Mouse (Mus musculus) hindbrain, embryonic 13.5 days (tissue): ENCODE results near the gene P4ha1. TPM values are rescaled to one million over a fixed set of nuclear protein-coding genes. Genes with fewer than 3 reads are reported as not detected.
A peak's percentile ranks its signal among the peaks of the same experiment; 100 is the strongest.
"Not testable (repeated sequence)": the region's sequence is repeated elsewhere in the genome, so short reads cannot be mapped to it uniquely, and the experiment has no call there.

Experiments used
- ATAC-seq: fragments of 200-750 bp; cut with Nextera tagmentation; 2 replicates; pipeline ENCODE4 v1.8.0; 2017; ENCODE audit warnings: moderate TSS enrichment; ENCODE audit not compliant: low FRiP score
- H3K27ac ChIP-seq: fragments of 300-500 bp; sonication (generic); 2 replicates; pipeline ENCODE4 v1.5.1; 2015; ENCODE audit warnings: inconsistent platforms, mild to moderate bottlenecking, moderate library complexity
- H3K27me3 ChIP-seq: fragments of 300-500 bp; sonication (generic); 2 replicates; pipeline ENCODE4 v1.6.1; 2015; ENCODE audit warnings: mild to moderate bottlenecking, inconsistent platforms
- H3K36me3 ChIP-seq: fragments of 300-500 bp; sonication (generic); 2 replicates; pipeline ENCODE4 v1.6.1; 2015; ENCODE audit warnings: mild to moderate bottlenecking, inconsistent platforms
- H3K4me1 ChIP-seq: fragments of 300-500 bp; sonication (generic); replicated peaks from 2 replicates; pipeline ENCODE4 v1.6.1; 2015; ENCODE audit warnings: inconsistent platforms
- H3K4me2 ChIP-seq: fragments of 300-500 bp; sonication (generic); 2 replicates; pipeline ENCODE4 v1.6.1; 2015; ENCODE audit warnings: inconsistent platforms, mild to moderate bottlenecking, moderate library complexity
- H3K4me3 ChIP-seq: fragments of 300-500 bp; sonication (generic); 2 replicates; pipeline ENCODE4 v1.5.1; 2015; ENCODE audit warnings: mild to moderate bottlenecking, inconsistent platforms
- H3K9ac ChIP-seq: fragments of 300-500 bp; sonication (generic); 2 replicates; pipeline ENCODE4 v1.6.1; 2015; ENCODE audit warnings: mild to moderate bottlenecking, inconsistent platforms
- H3K9me3 ChIP-seq: fragments of 300-500 bp; sonication (generic); 2 replicates; pipeline ENCODE4 v1.6.1; 2016; ENCODE audit warnings: inconsistent platforms
- WGBS: fragments of 180-500 bp; shearing (Covaris S2); methylation state at CpG from one replicate; pipeline ENCODE4 v1.1.7; 2015; 5-methylcytosine and 5-hydroxymethylcytosine counted together
- polyA plus RNA-seq: library from polyadenylated mRNA; unstranded; fragments of >200 nt; fragmentation: Nextera tagmentation; extraction: Ambion mirVana; gene quantifications from 2 replicates; pipeline ENCODE4 v1.2.1, GENCODE M21; 2015

P4ha1 gene
- polyA plus RNA-seq, 1 experiment from 2014 or later: 29.9 TPM

- no peak overlapping the region for H3K27ac ChIP-seq
- no peak for ATAC-seq
- no peaks in the 10 kb centered on the region for H3K9me3 ChIP-seq
Measured at GRCm38 (mm10) chr10:59295241-59295811, 27.8 kb upstream of the P4ha1 start.

GRCm38 (mm10) chr10:59296261-59296660 is 26.8 kb upstream of the P4ha1 start:
- WGBS: 40% methylated on average over 5 of the region's 5 CpGs
- no peaks in the 10 kb centered on the region for H3K36me3 ChIP-seq
- no peaks in the 10 kb centered on the region for H3K9me3 ChIP-seq
- H3K27me3 ChIP-seq: no peaks in the 10 kb centered on the region
- no peak overlapping the region for H3K27ac ChIP-seq
- peak; percentile 58 for ATAC-seq
- no peaks in the 10 kb centered on the region for H3K4me1 ChIP-seq
- H3K9ac ChIP-seq: no peak overlapping the region
- H3K4me3 ChIP-seq: no peak overlapping the region
- H3K4me2 ChIP-seq: no peak overlapping the region

More at GRCm38 (mm10) chr10:59295241-59295811, 27.8 kb upstream of the P4ha1 start:
- WGBS: 71% methylated on average over 8 of the region's 8 CpGs
- Histone ChIP-seq H3K27me3 (no peaks in the 10 kb centered on the region), H3K4me3 (no peak overlapping the region), H3K4me2 (no peak overlapping the region), H3K9ac (no peak overlapping the region), H3K36me3 (no peaks in the 10 kb centered on the region), H3K4me1 (no peaks in the 10 kb centered on the region)

- not testable (repeated sequence) for H3K27me3 ChIP-seq, H3K27ac ChIP-seq, H3K36me3 ChIP-seq, H3K4me1 ChIP-seq, ATAC-seq, H3K4me2 ChIP-seq, H3K9ac ChIP-seq, H3K4me3 ChIP-seq, H3K9me3 ChIP-seq
- 96% methylated on average over 12 of the region's 12 CpGs for WGBS
Measured at GRCm38 (mm10) chr10:59302671-59303070, 20.4 kb upstream of the P4ha1 start.

- Histone ChIP-seq H3K4me1 (no peaks in the 10 kb centered on the region), H3K27ac (no peak overlapping the region), H3K9ac (no peak overlapping the region), H3K9me3 (peaks cover 3% of the 10 kb centered on the region; the same call in 1 of the 2 replicates), H3K4me3 (no peak overlapping the region), H3K27me3 (no peaks in the 10 kb centered on the region), H3K4me2 (no peak overlapping the region), H3K36me3 (no peaks in the 10 kb centered on the region)
- ATAC-seq: no peak
- WGBS: 52% methylated on average over 3 of the region's 3 CpGs
Measured at GRCm38 (mm10) chr10:59308993-59309715, 13.9 kb upstream of the P4ha1 start.

GRCm38 (mm10) chr10:59310124-59310523 is 13.0 kb upstream of the P4ha1 start:
- ATAC-seq: no peak
- Histone ChIP-seq H3K27me3 (no peaks in the 10 kb centered on the region), H3K9ac (no peak overlapping the region), H3K4me1 (no peaks in the 10 kb centered on the region), H3K27ac (no peak overlapping the region), H3K36me3 (no peaks in the 10 kb centered on the region), H3K4me2 (no peak overlapping the region), H3K4me3 (no peak overlapping the region), H3K9me3 (peaks cover 3% of the 10 kb centered on the region; the same call in 1 of the 2 replicates)
- 76% methylated on average over 2 of the region's 2 CpGs for WGBS

GRCm38 (mm10) chr10:59310691-59311457 is 12.2 kb upstream of the P4ha1 start:
- WGBS: 77% methylated on average over 6 of the region's 6 CpGs
- no peak for ATAC-seq
- H3K27ac ChIP-seq: no peak overlapping the region

GRCm38 (mm10) chr10:59311881-59312280 is 11.2 kb upstream of the P4ha1 start:
- no peak overlapping the region for H3K9ac ChIP-seq
- no peak for ATAC-seq
- no peak overlapping the region for H3K27ac ChIP-seq
- H3K4me1 ChIP-seq: no peaks in the 10 kb centered on the region
- H3K4me2 ChIP-seq: no peak overlapping the region
- H3K4me3 ChIP-seq: no peak overlapping the region
- peaks cover 3% of the 10 kb centered on the region; the same call in 1 of the 2 replicates for H3K9me3 ChIP-seq
- H3K27me3 ChIP-seq: no peaks in the 10 kb centered on the region
- H3K36me3 ChIP-seq: no peaks in the 10 kb centered on the region
- 90% methylated on average over 5 of the region's 5 CpGs for WGBS

More at GRCm38 (mm10) chr10:59310691-59311457, 12.2 kb upstream of the P4ha1 start:
- H3K4me3 ChIP-seq: no peak overlapping the region
- H3K9me3 ChIP-seq: peaks cover 3% of the 10 kb centered on the region; the same call in 1 of the 2 replicates
- H3K27me3 ChIP-seq: no peaks in the 10 kb centered on the region
- no peak overlapping the region for H3K4me2 ChIP-seq
- H3K36me3 ChIP-seq: no peaks in the 10 kb centered on the region
- H3K9ac ChIP-seq: no peak overlapping the region
- no peaks in the 10 kb centered on the region for H3K4me1 ChIP-seq

- H3K9ac ChIP-seq: no peak overlapping the region
- H3K27ac ChIP-seq: no peak overlapping the region
- H3K36me3 ChIP-seq: no peaks in the 10 kb centered on the region
- no peak for ATAC-seq
- no peak overlapping the region for H3K4me3 ChIP-seq
- H3K9me3 ChIP-seq: no peaks in the 10 kb centered on the region
- peaks cover 21% of the 10 kb centered on the region for H3K4me1 ChIP-seq
- no peaks in the 10 kb centered on the region for H3K27me3 ChIP-seq
- 96% methylated on average over 3 of the region's 3 CpGs for WGBS
- H3K4me2 ChIP-seq: no peak overlapping the region
Measured at GRCm38 (mm10) chr10:59321112-59321511, 2.0 kb upstream of the P4ha1 start.

- Histone ChIP-seq H3K4me1 (peaks cover 22% of the 10 kb centered on the region), H3K27ac (peak overlapping the region; percentile 97), H3K27me3 (no peaks in the 10 kb centered on the region), H3K36me3 (no peaks in the 10 kb centered on the region), H3K9me3 (no peaks in the 10 kb centered on the region), H3K4me3 (no peak overlapping the region), H3K9ac (peak overlapping the region; percentile 63; the same call in 1 of the 2 replicates), H3K4me2 (peak overlapping the region; percentile 89)
- WGBS: 59% methylated on average over 4 of the region's 4 CpGs
- ATAC-seq: no peak
Measured at GRCm38 (mm10) chr10:59322271-59322670, 825 bp upstream of the P4ha1 start.

- ATAC-seq: peak; percentile 88
- H3K27me3 ChIP-seq: no peaks in the 10 kb centered on the region
- peak overlapping the region; percentile 89 for H3K4me2 ChIP-seq
- no peaks in the 10 kb centered on the region for H3K9me3 ChIP-seq
- peak overlapping the region; percentile 91 for H3K9ac ChIP-seq
- H3K27ac ChIP-seq: peak overlapping the region; percentile 97
- H3K4me1 ChIP-seq: peaks cover 22% of the 10 kb centered on the region
- under 1% methylated on average over 49 of the region's 49 CpGs for WGBS
- no peaks in the 10 kb centered on the region for H3K36me3 ChIP-seq
- H3K4me3 ChIP-seq: peak overlapping the region; percentile 81
Measured at GRCm38 (mm10) chr10:59323488-59324161, 529 bp downstream of the P4ha1 start.

GRCm38 (mm10) chr10:59324311-59325165 is 1.4 kb downstream of the P4ha1 start:
- 17% methylated on average over 15 of the region's 15 CpGs for WGBS
- H3K4me3 ChIP-seq: peak overlapping the region; percentile 81
- peaks cover 22% of the 10 kb centered on the region for H3K4me1 ChIP-seq
- ATAC-seq: no peak
- peak overlapping the region; percentile 97 for H3K27ac ChIP-seq
- peak overlapping the region; percentile 89 for H3K4me2 ChIP-seq
- peak overlapping the region; percentile 91 for H3K9ac ChIP-seq
- no peaks in the 10 kb centered on the region for H3K27me3 ChIP-seq
- H3K9me3 ChIP-seq: no peaks in the 10 kb centered on the region
- H3K36me3 ChIP-seq: no peaks in the 10 kb centered on the region
